Mouse (Mus musculus): ENCODE measurements around the gene Tomm40. TPM values are rescaled to one million over a fixed set of nuclear protein-coding genes. Genes with fewer than 3 reads are reported as not detected.

The Tomm40 gene
- total RNA-seq, 4 experiments from 2014 or later = 109 to 112 (median 111) TPM

DNA sequence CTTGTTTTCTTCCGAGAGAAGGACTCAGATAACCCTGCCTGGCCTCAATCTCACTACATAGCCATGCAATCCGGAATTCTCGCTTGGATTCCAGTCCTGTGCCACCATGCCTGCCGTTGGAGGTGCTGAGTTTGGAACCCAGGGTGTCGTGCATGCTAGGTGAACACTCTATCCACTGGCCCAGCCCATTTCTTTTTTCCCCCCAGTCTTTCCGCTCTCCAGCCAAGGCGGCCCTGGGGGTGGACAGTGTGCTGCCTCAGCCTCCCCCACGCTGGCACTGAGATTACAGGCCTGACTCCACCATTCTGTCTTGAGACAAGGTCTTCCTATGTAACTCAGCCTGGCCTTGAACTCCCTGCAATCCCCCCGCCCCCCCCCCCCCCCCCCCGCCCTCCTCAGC is 30.7 kb upstream of the Tomm40 start:
- no peak for DNase-seq (ENCODE audit: low spot score in 2 of 2)

- DNase-seq (ENCODE audit: low spot score in 2 of 2) = no peak
Observed at GRCm38 (mm10) chr7:19744590-19745385, 29.6 kb upstream of the Tomm40 start.

DNA sequence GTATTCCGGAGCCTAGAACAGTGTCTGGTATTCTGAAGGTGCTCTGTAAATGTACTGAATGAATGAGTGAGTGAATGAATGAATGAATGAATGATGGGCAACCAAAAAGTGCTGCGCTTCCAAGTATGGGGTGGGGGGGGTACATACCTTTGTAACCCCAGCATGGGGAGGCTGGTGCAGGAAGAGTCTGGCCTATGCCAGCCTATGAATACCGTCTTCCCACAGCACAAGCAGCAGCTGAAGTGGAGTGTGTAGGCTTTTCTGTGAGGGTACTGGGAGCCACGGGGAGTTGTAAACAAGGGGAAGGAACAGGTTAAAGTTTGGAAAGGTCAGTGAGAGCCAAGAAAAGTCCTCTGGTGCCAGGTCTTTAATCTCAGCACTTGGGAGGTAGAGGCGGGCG is 28.6 kb upstream of the Tomm40 start:
- DNase-seq (ENCODE audit: low spot score in 2 of 2) = no peak

DNA sequence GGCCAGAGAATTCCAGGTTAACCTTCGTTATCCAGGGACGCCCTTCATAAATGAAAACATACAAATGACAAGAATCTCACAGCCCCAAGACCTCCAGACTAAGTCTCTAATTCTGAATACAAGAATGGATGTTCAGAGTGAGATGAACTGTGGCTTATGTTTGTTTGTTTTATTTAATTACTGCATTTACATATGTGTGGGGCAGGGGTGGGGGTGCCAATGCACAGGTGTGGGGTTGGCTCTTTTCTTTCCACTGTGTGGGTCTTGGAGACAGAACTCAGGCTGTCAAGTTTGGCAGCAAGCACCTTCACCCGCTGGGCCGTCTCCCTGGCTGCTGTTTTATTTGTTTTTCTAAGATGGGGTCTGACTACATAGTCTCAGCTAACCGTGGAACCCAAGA is 27.2 kb upstream of the Tomm40 start:
- DNase-seq (ENCODE audit: low spot score in 2 of 2) = no peak

DNA sequence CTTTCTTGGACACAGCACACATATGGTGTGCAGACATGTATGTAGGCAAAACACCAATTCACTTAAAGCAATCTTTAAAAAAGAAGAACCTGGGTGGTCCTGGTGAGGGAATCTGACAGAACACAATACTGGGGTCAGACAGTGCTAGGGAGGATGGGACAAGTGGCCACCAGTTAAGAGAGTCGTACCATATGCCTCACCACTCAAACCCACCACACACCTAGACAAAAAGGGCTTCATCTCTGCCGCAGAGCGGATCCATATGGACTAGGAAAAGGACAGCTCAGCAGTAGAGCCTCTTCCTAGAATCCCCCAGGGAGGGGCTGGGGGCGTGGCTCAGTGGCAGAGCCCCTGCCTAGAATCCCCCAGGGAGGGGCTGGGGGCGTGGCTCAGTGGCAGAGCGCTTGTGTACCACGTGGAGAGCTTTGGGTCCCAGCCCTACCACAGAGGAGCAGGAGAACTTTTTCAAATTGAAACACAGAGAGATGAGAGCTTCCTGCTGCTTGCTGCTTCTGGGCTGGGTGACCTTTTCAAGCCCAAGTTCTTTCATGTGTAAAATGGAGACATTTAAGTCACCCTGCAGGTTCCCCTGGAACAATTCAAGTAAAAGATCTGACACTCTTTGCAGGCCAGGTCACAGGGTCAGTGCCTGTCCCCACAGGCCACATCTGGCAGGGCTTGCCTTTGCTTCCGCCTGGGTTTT is 26.2 kb upstream of the Tomm40 start:
- DNase-seq (ENCODE audit: low spot score in 2 of 2) = no peak

DNA sequence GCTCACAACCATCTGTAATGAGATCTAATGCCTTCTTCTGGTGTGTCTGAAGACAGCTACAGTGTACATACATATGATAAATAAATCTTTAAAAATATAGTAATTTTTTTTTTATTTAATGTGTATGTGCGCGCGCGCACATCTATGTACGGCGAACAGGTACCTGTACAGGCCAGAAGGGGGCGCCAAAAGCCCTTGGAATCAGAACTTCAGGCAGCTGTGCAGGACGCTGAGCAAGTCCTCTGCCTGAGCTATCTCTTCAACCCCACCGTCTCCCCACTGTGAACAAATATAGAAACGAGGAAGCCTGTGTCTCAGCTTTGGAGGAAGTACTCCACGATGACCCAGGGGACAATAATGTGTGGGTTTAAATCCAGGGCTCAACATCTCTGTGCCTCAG is 25.0 kb upstream of the Tomm40 start:
- DNase-seq (ENCODE audit: low spot score in 2 of 2) = no peak

- DNase-seq (ENCODE audit: low spot score in 2 of 2) = no peak
Observed at GRCm38 (mm10) chr7:19738771-19739170, 23.5 kb upstream of the Tomm40 start.

DNA sequence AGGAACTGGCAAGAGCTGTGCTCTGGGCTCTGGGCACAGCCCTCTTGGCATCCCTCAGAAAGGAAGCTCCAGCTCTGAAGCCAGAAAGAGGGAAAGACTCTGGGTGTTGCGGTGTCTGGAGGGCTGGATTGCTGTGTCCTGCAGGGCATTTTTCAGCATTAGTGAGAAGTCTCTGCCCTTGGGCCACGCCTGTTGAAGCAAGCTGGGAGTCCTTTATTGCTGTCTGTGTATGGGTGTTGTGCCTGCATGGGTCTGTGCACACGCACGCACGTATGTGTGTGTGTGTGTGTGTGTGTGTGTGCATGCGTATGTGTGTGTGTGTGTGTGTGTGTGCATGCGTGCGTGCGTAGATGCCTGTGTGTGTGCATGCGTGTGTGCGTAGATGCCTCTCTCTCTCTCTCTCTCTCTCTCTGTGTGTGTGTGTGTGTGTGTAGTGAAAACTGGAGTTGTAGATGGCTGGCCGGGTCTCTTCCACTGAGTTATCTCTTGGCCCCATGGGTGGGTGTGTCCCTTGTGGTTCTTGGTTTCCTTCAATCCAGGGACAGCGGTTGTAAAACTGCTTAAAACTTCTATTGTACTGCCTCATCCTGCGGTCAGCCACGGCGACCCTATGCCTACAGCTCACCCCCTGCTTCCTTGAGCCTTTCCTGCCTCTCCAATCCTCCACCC is 21.3 kb upstream of the Tomm40 start:
- no peak for DNase-seq (ENCODE audit: low spot score in 2 of 2)

DNA sequence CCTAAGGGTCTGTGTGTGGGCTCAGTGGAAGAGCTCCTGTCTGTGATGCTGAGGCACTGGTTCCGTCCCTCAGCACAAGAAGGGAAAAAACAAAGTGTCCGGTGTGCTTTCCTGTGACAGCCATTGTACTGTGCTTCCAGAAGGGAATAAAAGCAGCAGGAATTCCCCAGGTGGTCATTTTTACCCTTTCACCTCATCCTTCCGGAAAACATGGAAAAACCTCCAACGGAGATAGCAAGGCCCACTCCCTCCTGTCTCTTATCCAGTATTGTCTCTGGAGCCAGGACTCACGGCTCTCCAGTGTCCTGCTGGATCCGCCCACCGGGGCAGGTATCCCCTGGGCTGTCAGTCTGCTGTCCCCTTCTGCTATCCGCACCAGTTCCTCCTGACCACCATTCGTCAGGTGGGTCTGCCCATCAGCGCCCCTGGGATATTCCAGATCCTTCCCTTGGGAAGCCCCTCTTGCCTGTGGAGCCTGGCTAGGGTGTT is 19.0 kb upstream of the Tomm40 start:
- DNase-seq (ENCODE audit: low spot score in 2 of 2) = no peak

GRCm38 (mm10) chr7:19726541-19726940 is 11.3 kb upstream of the Tomm40 start:
- DNase-seq (ENCODE audit: low spot score in 2 of 2) = no peak

GRCm38 (mm10) chr7:19724167-19724566 is 8.9 kb upstream of the Tomm40 start:
- no peak for DNase-seq (ENCODE audit: low spot score in 2 of 2)

DNA sequence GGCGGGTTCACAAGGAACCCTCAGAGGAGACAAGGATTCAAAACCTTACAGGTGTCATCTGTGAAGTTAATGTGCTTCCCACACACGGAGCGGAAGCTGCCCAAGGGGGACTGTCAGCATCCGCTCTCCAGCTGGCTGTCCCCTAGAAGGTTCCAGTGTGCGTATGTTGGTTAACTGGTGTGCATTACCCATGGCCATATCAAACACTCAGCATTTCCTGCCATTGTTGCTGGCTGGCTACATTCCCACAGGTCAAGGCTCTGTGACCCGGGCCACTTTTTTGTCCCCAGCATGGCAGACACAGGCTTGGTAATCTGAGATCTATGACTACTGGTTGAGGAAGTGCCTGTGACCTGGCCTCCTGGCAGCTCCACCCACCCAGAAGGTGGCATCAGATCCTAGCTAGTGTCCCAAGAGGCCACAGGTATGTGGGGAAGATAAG is 7.5 kb upstream of the Tomm40 start:
- no peak for DNase-seq (ENCODE audit: low spot score in 2 of 2)

GRCm38 (mm10) chr7:19719200-19719599 is 4.0 kb upstream of the Tomm40 start:
- DNase-seq (ENCODE audit: low spot score in 2 of 2) = no peak

DNA sequence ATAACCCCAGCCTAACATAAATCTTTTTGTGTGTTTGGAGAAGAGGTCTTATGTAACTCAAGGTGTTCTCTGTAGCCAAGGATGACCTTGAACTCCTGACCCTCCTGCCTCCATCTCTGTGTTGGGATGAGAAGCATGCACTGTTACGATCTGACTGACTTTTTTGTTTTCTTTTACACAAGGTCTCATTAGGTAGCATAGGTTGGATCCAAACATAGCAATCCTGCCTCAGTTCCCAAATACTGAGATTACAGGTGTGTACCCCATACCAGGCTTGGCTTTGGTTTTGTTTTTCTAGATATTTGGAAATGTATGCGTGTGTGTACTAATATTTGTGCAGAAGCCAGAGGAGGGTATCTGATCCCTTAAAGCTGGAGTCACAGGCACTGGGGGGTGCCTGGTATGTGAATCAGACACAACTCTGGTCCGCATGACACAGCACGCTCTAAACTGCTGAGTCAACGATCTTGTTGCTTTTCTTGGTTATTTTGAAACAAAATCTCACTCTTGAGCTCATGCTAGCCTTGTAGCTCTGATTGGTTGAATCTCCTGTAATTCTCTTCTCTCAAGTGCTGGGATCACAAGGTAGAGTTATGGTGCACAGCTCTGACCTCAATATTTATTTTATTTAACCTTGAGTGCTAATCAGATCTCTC is 3.2 kb upstream of the Tomm40 start:
- DNase-seq (ENCODE audit: low spot score in 2 of 2) = no peak

- no peak for DNase-seq (ENCODE audit: low spot score in 2 of 2)
Observed at GRCm38 (mm10) chr7:19717346-19717745, 2.1 kb upstream of the Tomm40 start.

DNA sequence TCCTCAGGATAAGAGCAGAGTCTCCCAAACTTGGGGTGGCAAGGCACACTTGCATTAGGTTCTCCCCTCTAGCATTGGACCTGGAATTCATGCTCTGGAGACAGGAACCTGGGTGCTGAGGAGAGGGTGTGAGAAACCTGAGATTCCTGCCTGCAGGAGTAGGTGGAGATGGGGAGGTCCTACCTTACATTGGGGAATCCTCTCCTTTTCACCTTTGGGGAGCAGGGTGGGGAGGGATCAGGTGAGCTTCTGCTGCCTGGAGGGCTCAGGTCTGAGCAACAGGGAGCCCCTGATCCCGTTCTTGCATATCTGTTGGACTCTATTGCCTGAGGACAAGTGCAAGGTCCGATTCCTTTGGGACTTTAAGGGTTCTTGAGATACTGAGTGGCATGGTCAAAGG is 1.6 kb upstream of the Tomm40 start:
- no peak for DNase-seq (ENCODE audit: low spot score in 2 of 2)

DNA sequence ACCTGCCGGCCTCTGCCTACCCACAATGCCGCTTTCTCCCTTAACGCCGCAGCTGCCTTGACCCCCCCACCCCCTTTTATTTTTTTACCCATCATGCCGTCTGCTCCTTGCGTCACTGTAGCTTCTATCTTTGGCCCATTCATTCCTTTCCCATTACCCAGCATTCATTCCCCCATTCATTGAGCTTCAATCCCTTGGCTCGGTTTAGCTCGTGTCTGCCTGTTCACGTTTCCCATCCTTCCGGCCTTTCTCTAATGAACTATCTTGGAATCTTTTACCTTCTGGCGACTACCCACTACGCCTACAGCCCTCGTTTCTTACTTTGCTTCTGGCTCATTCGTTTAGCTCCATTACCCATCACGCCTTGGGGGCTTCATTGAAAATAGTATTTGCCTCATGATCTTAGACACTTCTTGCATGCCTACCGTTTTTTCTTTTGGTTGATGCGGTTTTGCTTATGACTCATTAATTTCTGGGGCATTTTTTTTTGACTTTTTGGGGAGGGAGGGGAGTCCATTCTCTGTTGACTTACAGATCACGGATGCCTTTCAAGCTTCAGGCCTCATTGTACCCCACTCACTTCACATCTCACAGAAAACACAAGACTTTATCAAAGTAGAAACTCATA is 931 bp upstream of the Tomm40 start:
- peak in 1 of 2 experiments; percentile 42 for DNase-seq (ENCODE audit: low spot score in 2 of 2)

DNA sequence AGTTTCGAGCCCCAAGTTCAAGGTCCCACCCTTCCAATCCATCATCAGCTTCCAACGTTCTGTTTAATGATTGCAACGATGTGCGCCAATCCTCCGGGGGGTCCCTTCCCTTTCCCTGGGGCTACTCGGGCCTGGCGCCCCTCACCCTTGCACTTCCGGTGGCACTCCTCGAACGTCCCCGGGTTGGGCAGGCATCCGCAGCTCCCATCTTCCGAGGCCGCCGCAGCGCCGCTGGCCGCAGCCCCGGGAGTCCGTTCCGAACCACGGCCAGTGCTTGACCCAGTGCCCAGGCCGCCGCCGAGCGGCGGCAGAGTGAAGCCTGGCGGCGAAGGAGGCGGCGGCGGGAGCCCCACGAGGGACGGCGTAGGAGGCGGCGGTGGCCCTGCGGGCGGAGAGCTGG is 402 bp downstream of the Tomm40 start:
- no peak for DNase-seq (ENCODE audit: low spot score in 2 of 2)

- no peak for DNase-seq (ENCODE audit: low spot score in 2 of 2)
Observed at GRCm38 (mm10) chr7:19713598-19713997, 1.6 kb downstream of the Tomm40 start.

DNA sequence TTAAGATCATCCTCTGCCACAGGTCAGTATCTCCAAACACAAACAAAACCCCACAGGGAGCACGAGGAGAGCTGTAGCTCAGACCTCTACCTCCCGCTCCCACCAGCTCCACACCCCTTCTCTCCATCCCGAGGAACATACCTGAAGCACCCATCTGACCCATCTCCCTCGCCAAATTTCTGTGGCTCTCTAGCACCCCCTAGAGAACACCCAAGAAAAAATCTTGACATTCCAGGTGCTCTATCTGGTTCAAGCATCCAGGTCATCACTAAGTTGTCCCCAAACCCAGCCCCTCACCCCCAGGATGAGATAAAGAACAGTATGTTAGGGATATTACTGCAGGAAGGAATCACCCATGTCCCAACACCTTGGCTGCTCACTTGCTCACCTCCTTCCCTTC is 2.0 kb downstream of the Tomm40 start:
- no peak for DNase-seq (ENCODE audit: low spot score in 2 of 2)

GRCm38 (mm10) chr7:19712414-19712813 is 2.8 kb downstream of the Tomm40 start:
- no peak for DNase-seq (ENCODE audit: low spot score in 2 of 2)

Data from left cerebral cortex, adult 8-10 months (tissue).